Mouse (Mus musculus) mouse embryonic stem cell (cell line): ENCODE measurements at regions not wholly inside any gene's neighbourhood (a gene's known extent, or its start where the extent isn't known, plus 50 kb on each side); places are given as distances from the start of the nearest gene placed in this dataset.

Experiments
- in situ Hi-C, 2 experiments: fragments of 300-500 bp; cut with MboI; formaldehyde crosslinking; loops; 1 replicate in 1 of 2; 3 replicates in 1 of 2; pipeline ENCODE4 v1.14.3; 2019 to 2020; ENCODE audit warnings: low sequenced_read_pairs in 2 of 2, low pct_unique_long_range_greater_than_20kb in 1 of 2, mixed read lengths in 1 of 2; ENCODE audit not compliant: unreplicated experiment in 1 of 2

GRCm38 (mm10) chr14:25167604-25168003 is 291.4 kb upstream of the Zmiz1 start:
- in situ Hi-C loops: no loop called here

- in situ Hi-C loops: no loop called here
Measured at GRCm38 (mm10) chr14:25168310-25168709, 290.7 kb upstream of the Zmiz1 start.

- in situ Hi-C loops: no loop called here
Measured at GRCm38 (mm10) chr14:25173281-25173680, 285.7 kb upstream of the Zmiz1 start.

- in situ Hi-C loops: no loop called here
Measured at GRCm38 (mm10) chr14:25173873-25174272, 285.1 kb upstream of the Zmiz1 start.

- in situ Hi-C loops: no loop called here
Measured at GRCm38 (mm10) chr14:25174402-25174801, 284.6 kb upstream of the Zmiz1 start.

GRCm38 (mm10) chr14:25176206-25176605 is 282.8 kb upstream of the Zmiz1 start:
- in situ Hi-C loops: no loop called here

GRCm38 (mm10) chr14:25180126-25180525 is 278.9 kb upstream of the Zmiz1 start:
- in situ Hi-C loops: no loop called here

- in situ Hi-C loops: no loop called here
Measured at GRCm38 (mm10) chr14:25181406-25181805, 277.6 kb upstream of the Zmiz1 start.

GRCm38 (mm10) chr14:25184042-25184441 is 274.9 kb upstream of the Zmiz1 start:
- in situ Hi-C loops: no loop called here

GRCm38 (mm10) chr14:25184875-25185274 is 274.1 kb upstream of the Zmiz1 start:
- in situ Hi-C loops: no loop called here

- in situ Hi-C loops: no loop called here
Measured at GRCm38 (mm10) chr14:25185556-25185958, 273.4 kb upstream of the Zmiz1 start.

GRCm38 (mm10) chr14:25185959-25186771 is 272.8 kb upstream of the Zmiz1 start:
- in situ Hi-C loops: no loop called here

GRCm38 (mm10) chr14:25187715-25188114 is 271.3 kb upstream of the Zmiz1 start:
- in situ Hi-C loops: no loop called here

- in situ Hi-C loops: no loop called here
Measured at GRCm38 (mm10) chr14:25189256-25189655, 269.7 kb upstream of the Zmiz1 start.

GRCm38 (mm10) chr14:25190680-25191270 is 268.2 kb upstream of the Zmiz1 start:
- in situ Hi-C loops: no loop called here

GRCm38 (mm10) chr14:25196820-25197219 is 262.2 kb upstream of the Zmiz1 start:
- in situ Hi-C loops: no loop called here

- in situ Hi-C loops: no loop called here
Measured at GRCm38 (mm10) chr14:25199900-25200299, 259.1 kb upstream of the Zmiz1 start.

GRCm38 (mm10) chr14:25200656-25201179 is 258.3 kb upstream of the Zmiz1 start:
- in situ Hi-C loops: no loop called here

GRCm38 (mm10) chr14:25202312-25202711 is 256.7 kb upstream of the Zmiz1 start:
- in situ Hi-C loops: no loop called here

GRCm38 (mm10) chr14:25204091-25204490 is 254.9 kb upstream of the Zmiz1 start:
- in situ Hi-C loops: no loop called here
